Mouse (Mus musculus) mouse embryonic stem cell (cell line): ENCODE results near the gene Ubtd2.

Experiments
- in situ Hi-C, 2 experiments: fragments of 300-500 bp; cut with MboI; formaldehyde crosslinking; loops; 1 replicate in 1 of 2; 3 replicates in 1 of 2; pipeline ENCODE4 v1.14.3; 2019 to 2020; ENCODE audit warnings: low sequenced_read_pairs in 2 of 2, low pct_unique_long_range_greater_than_20kb in 1 of 2, mixed read lengths in 1 of 2; ENCODE audit not compliant: unreplicated experiment in 1 of 2

Gene Ubtd2

GRCm38 (mm10) chr11:32454800-32455506 is at the start of gene Ubtd2:
Ubtd2 (plus strand) TSS chr11:32455370.
- in situ Hi-C loops, result no loop called here

GRCm38 (mm10) chr11:32407863-32408262 is 47.3 kb upstream of the Ubtd2 start:
- in situ Hi-C loops, result no loop called here

GRCm38 (mm10) chr11:32409052-32409451 is 46.1 kb upstream of the Ubtd2 start:
- in situ Hi-C loops, result no loop called here

- in situ Hi-C loops, result no loop called here
Measured at GRCm38 (mm10) chr11:32409823-32410562, 45.2 kb upstream of the Ubtd2 start.

- in situ Hi-C loops, result no loop called here
Measured at GRCm38 (mm10) chr11:32420001-32420400, 35.2 kb upstream of the Ubtd2 start.

GRCm38 (mm10) chr11:32423311-32423710 is 31.9 kb upstream of the Ubtd2 start:
- in situ Hi-C loops, result no loop called here

GRCm38 (mm10) chr11:32424600-32424999 is 30.6 kb upstream of the Ubtd2 start:
- in situ Hi-C loops, result no loop called here

GRCm38 (mm10) chr11:32425043-32425658 is 30.0 kb upstream of the Ubtd2 start:
- in situ Hi-C loops, result no loop called here

- in situ Hi-C loops, result no loop called here
Measured at GRCm38 (mm10) chr11:32427537-32427936, 27.6 kb upstream of the Ubtd2 start.

GRCm38 (mm10) chr11:32435410-32436060 is 19.6 kb upstream of the Ubtd2 start:
- in situ Hi-C loops, result no loop called here

GRCm38 (mm10) chr11:32442576-32442975 is 12.6 kb upstream of the Ubtd2 start:
- in situ Hi-C loops, result no loop called here

GRCm38 (mm10) chr11:32444266-32444665 is 10.9 kb upstream of the Ubtd2 start:
- in situ Hi-C loops, result no loop called here

- in situ Hi-C loops, result no loop called here
Measured at GRCm38 (mm10) chr11:32445135-32445534, 10.0 kb upstream of the Ubtd2 start.

- in situ Hi-C loops, result no loop called here
Measured at GRCm38 (mm10) chr11:32445637-32446226, 9.4 kb upstream of the Ubtd2 start.

- in situ Hi-C loops, result no loop called here
Measured at GRCm38 (mm10) chr11:32450216-32450615, 5.0 kb upstream of the Ubtd2 start.

GRCm38 (mm10) chr11:32451306-32451705 is 3.9 kb upstream of the Ubtd2 start:
- in situ Hi-C loops, result no loop called here

- in situ Hi-C loops, result no loop called here
Measured at GRCm38 (mm10) chr11:32452745-32453144, 2.4 kb upstream of the Ubtd2 start.

- in situ Hi-C loops, result no loop called here
Measured at GRCm38 (mm10) chr11:32453353-32453915, 1.7 kb upstream of the Ubtd2 start.
